Mouse (Mus musculus) neural tube, embryonic 11.5 days (tissue): ENCODE measurements around the gene Rec8. TPM values are rescaled to one million over a fixed set of nuclear protein-coding genes. Genes with fewer than 3 reads are reported as not detected.

ENCODE experiments used
- ATAC-seq: fragments of 200-750 bp; cut with Nextera tagmentation; 2 replicates; pipeline ENCODE4 v1.8.0; 2017; ENCODE audit warnings: moderate number of reproducible peaks, mild to moderate bottlenecking, moderate TSS enrichment, moderate library complexity; ENCODE audit not compliant: insufficient read depth, low FRiP score, low TSS enrichment
- DNase-seq: peaks from one replicate; pipeline ENCODE4 v3.0.0-alpha.2; 2015; ENCODE audit warnings: low spot score
- H3K27ac ChIP-seq: fragments of 300-500 bp; sonication (generic); 2 replicates; pipeline ENCODE4 v1.5.1; 2014; ENCODE audit warnings: low read depth, mild to moderate bottlenecking, low read length
- H3K27me3 ChIP-seq: fragments of 300-500 bp; sonication (generic); 2 replicates; pipeline ENCODE4 v1.6.1; 2014; ENCODE audit warnings: mild to moderate bottlenecking, low read length, mixed read lengths; ENCODE audit not compliant: control insufficient read depth, insufficient read depth
- H3K36me3 ChIP-seq: fragments of 300-500 bp; sonication (generic); 2 replicates; pipeline ENCODE4 v1.6.1; 2014; ENCODE audit warnings: mild to moderate bottlenecking, low read length, moderate library complexity, mixed read lengths; ENCODE audit not compliant: control insufficient read depth, insufficient read depth
- H3K4me1 ChIP-seq: fragments of 300-500 bp; sonication (generic); 2 replicates; pipeline ENCODE4 v1.6.1; 2014; ENCODE audit warnings: low read length, mixed read lengths; ENCODE audit not compliant: control insufficient read depth, insufficient read depth
- H3K4me2 ChIP-seq: fragments of 300-500 bp; sonication (generic); 2 replicates; pipeline ENCODE4 v1.6.1; 2014; ENCODE audit warnings: low read depth, mild to moderate bottlenecking, moderate library complexity
- H3K4me3 ChIP-seq: fragments of 300-500 bp; sonication (generic); 2 replicates; pipeline ENCODE4 v1.5.1; 2014; ENCODE audit warnings: low read depth, low read length
- H3K9ac ChIP-seq: fragments of 300-500 bp; sonication (generic); 2 replicates; pipeline ENCODE4 v1.6.1; 2014; ENCODE audit warnings: mild to moderate bottlenecking, low read length
- H3K9me3 ChIP-seq: fragments of 300-500 bp; sonication (generic); 2 replicates; pipeline ENCODE4 v1.6.1; 2016; ENCODE audit warnings: low read length; ENCODE audit not compliant: control insufficient read depth
- WGBS: fragments of 180-500 bp; shearing (Covaris S2); extraction: QIAGEN DNeasy Blood & Tissue Kit; methylation state at CpG from one replicate; pipeline ENCODE4 v1.1.7; 2014; 5-methylcytosine and 5-hydroxymethylcytosine counted together
- polyA plus RNA-seq: library from polyadenylated mRNA; unstranded; fragments of >200 nt; fragmentation: Nextera tagmentation; extraction: Ambion mirVana; gene quantifications from 2 replicates; pipeline ENCODE4 v1.2.1, GENCODE M21; 2014

Rec8 gene
- polyA plus RNA-seq, 1 experiment from 2014 or later: 12.0 TPM

GRCm38 (mm10) chr14:55660636-55661035, 42.8 kb downstream of the Rec8 start:
- ATAC-seq (no peak), DNase-seq (no peak)
- H3K36me3 ChIP-seq: peaks cover 6% of the 10 kb centered on the region
- no peaks in the 10 kb centered on the region for H3K4me1 ChIP-seq
- WGBS: 26% methylated on average over 2 of the region's 2 CpGs
- 0 out of 2 replicates have a peak overlapping the region, but pooled peaks have one; percentile 37 for H3K4me2 ChIP-seq
- no peak overlapping the region for H3K27ac ChIP-seq
- H3K9ac ChIP-seq: no peak overlapping the region
- no peaks in the 10 kb centered on the region for H3K27me3 ChIP-seq
- peak overlapping the region; percentile 60 for H3K4me3 ChIP-seq
- no peaks in the 10 kb centered on the region for H3K9me3 ChIP-seq

- Histone ChIP-seq H3K4me3 (peak overlapping the region; percentile 85), H3K27me3 (no peaks in the 10 kb centered on the region), H3K36me3 (peaks cover 2% of the 10 kb centered on the region; the same call in 1 of the 2 replicates), H3K27ac (peak overlapping the region; percentile 69; the same call in 1 of the 2 replicates), H3K4me1 (peaks cover 17% of the 10 kb centered on the region; the same call in 1 of the 2 replicates), H3K4me2 (peak overlapping the region; percentile 95), H3K9me3 (no peaks in the 10 kb centered on the region), H3K9ac (peak overlapping the region; percentile 67)
- DNase-seq (no peak), ATAC-seq (peak; percentile 62)
- 0% methylated on average over 12 of the region's 12 CpGs for WGBS
Observed at GRCm38 (mm10) chr14:55671486-55671832, 53.6 kb downstream of the Rec8 start.

- WGBS: under 1% methylated on average over 38 of the region's 38 CpGs
- Histone ChIP-seq H3K9ac (peak within 1 kb of the TSS; percentile 67), H3K27ac (peak within 1 kb of the TSS; percentile 69), H3K4me2 (peak within 1 kb of the TSS; percentile 95), H3K27me3 (no peaks in the 10 kb centered on the region), H3K4me1 (peaks cover 17% of the 10 kb centered on the region; the same call in 1 of the 2 replicates), H3K36me3 (no peaks in the 10 kb centered on the region), H3K9me3 (no peaks in the 10 kb centered on the region), H3K4me3 (peak within 1 kb of the TSS; percentile 85)
- ATAC-seq (peak; percentile 95), DNase-seq (peak; percentile 90)
Observed at GRCm38 (mm10) chr14:55671833-55672740, 54.2 kb downstream of the Rec8 start, which contains the start of the genes Gmpr2 and Nedd8. Gmpr2 (plus strand) TSS chr14:55671941. Nedd8 (minus strand) TSS chr14:55672124.

GRCm38 (mm10) chr14:55672741-55673060, 54.9 kb downstream of the Rec8 start:
- Histone ChIP-seq H3K27me3 (no peaks in the 10 kb centered on the region), H3K4me2 (peak overlapping the region; percentile 76), H3K27ac (no peak overlapping the region), H3K4me3 (peak overlapping the region; percentile 85), H3K9ac (peak overlapping the region; percentile 49), H3K36me3 (no peaks in the 10 kb centered on the region), H3K4me1 (peaks cover 17% of the 10 kb centered on the region; the same call in 1 of the 2 replicates), H3K9me3 (no peaks in the 10 kb centered on the region)
- no peak for ATAC-seq
- no peak for DNase-seq
- 86% methylated on average over 7 of the region's 7 CpGs for WGBS

Other genes with a start within 250 kb of the Rec8 start
- gene Dhrs4, start 139.3 kb upstream of the Rec8 start, polyA plus RNA-seq: 33.2 and 36.5 TPM in 2 replicates
- gene Carmil3, start 127.4 kb upstream of the Rec8 start, polyA plus RNA-seq: 9.4 and 9.5 TPM in 2 replicates
- 0.99 and 1.7 TPM in 2 replicates for gene Cpne6, start 107.6 kb upstream of the Rec8 start, polyA plus RNA-seq
- not detected in 2 replicates for gene Nrl, start 93.1 kb upstream of the Rec8 start, polyA plus RNA-seq
- gene Pck2, start 77.8 kb upstream of the Rec8 start, polyA plus RNA-seq: 14.5 and 14.7 TPM in 2 replicates
- 84.4 and 85.1 TPM in 2 replicates for gene Dcaf11, start 58.0 kb upstream of the Rec8 start, polyA plus RNA-seq
- gene A730061H03Rik, start 57.6 kb upstream of the Rec8 start, polyA plus RNA-seq: 0.80 TPM in 1 of 2 replicates, not detected in the other
- 4.7 and 6.8 TPM in 2 replicates for gene Fitm1, start 42.4 kb upstream of the Rec8 start, polyA plus RNA-seq
- 112 and 123 TPM in 2 replicates for gene Psme1, start 39.9 kb upstream of the Rec8 start, polyA plus RNA-seq
- 6.0 and 7.6 TPM in 2 replicates for gene Emc9, start 32.7 kb upstream of the Rec8 start, polyA plus RNA-seq
- 188 and 218 TPM in 2 replicates for gene Psme2, start 26.9 kb upstream of the Rec8 start, polyA plus RNA-seq
- 10.2 and 13.0 TPM in 2 replicates for gene Rnf31, start 26.3 kb upstream of the Rec8 start, polyA plus RNA-seq
- 5.7 and 5.9 TPM in 2 replicates for gene Irf9, start 14.5 kb upstream of the Rec8 start, polyA plus RNA-seq
- 99.2 and 104 TPM in 2 replicates for gene Ipo4, start 17.9 kb downstream of the Rec8 start, polyA plus RNA-seq
- gene Gm49378, start 19.9 kb downstream of the Rec8 start, polyA plus RNA-seq: 1.0 and 1.6 TPM in 2 replicates
- 64.2 and 65.8 TPM in 2 replicates for gene Tm9sf1, start 25.8 kb downstream of the Rec8 start, polyA plus RNA-seq
- 0.89 and 0.93 TPM in 2 replicates for gene Tssk4, start 32.1 kb downstream of the Rec8 start, polyA plus RNA-seq
- 65.5 and 65.7 TPM in 2 replicates for gene Mdp1, start 42.5 kb downstream of the Rec8 start, polyA plus RNA-seq
- 53.1 and 66.7 TPM in 2 replicates for gene Gmpr2, start 53.9 kb downstream of the Rec8 start, polyA plus RNA-seq
- gene Nedd8, start 54.1 kb downstream of the Rec8 start, polyA plus RNA-seq: 573 and 583 TPM in 2 replicates
- gene Tinf2, start 63.8 kb downstream of the Rec8 start, polyA plus RNA-seq: 50.7 and 61.2 TPM in 2 replicates
- 0.37 and 0.57 TPM in 2 replicates for gene Tgm1, start 95.9 kb downstream of the Rec8 start, polyA plus RNA-seq
- gene Rabggta, start 104.2 kb downstream of the Rec8 start, polyA plus RNA-seq: 26.5 and 29.3 TPM in 2 replicates
- 68.6 and 76.8 TPM in 2 replicates for gene Dhrs1, start 127.7 kb downstream of the Rec8 start, polyA plus RNA-seq
- 51.9 and 53.8 TPM in 2 replicates for gene Nop9, start 127.7 kb downstream of the Rec8 start, polyA plus RNA-seq
- 0.32 TPM in 1 of 2 replicates, not detected in the other for gene Cideb, start 140.4 kb downstream of the Rec8 start, polyA plus RNA-seq
- gene Ltb4r2, start 143.4 kb downstream of the Rec8 start, polyA plus RNA-seq: 0.20 and 0.52 TPM in 2 replicates
- gene Ltb4r1, start 147.9 kb downstream of the Rec8 start, polyA plus RNA-seq: 0.18 and 0.27 TPM in 2 replicates
- gene Adcy4, start 166.1 kb downstream of the Rec8 start, polyA plus RNA-seq: 8.9 and 9.0 TPM in 2 replicates
- 14.2 and 16.6 TPM in 2 replicates for gene Ripk3, start 170.8 kb downstream of the Rec8 start, polyA plus RNA-seq
- 25.9 and 33.7 TPM in 2 replicates for gene Nfatc4, start 205.1 kb downstream of the Rec8 start, polyA plus RNA-seq
- 15.1 and 16.0 TPM in 2 replicates for gene Nynrin, start 236.0 kb downstream of the Rec8 start, polyA plus RNA-seq